Comparison of ENCODE assay signal across 8 mouse cellular contexts in genomic region chr2:71367125-71367880, GRCm38 (mm10). TPM values are rescaled to one million over a fixed set of nuclear protein-coding genes. Genes with fewer than 3 reads are reported as not detected.
DNase-seq lines count a peak whose midpoint lies in the region; ATAC-seq lines count a peak whose summit lies in the region.

TSS of gene Slc25a12 (minus strand) at chr2:71367749.

- peak; percentile 73 to 80 for DNase-seq in adrenal gland, adult 18-20 months (ENCODE audit: low spot score in 2 of 2)
- peak; percentile 93 for DNase-seq in embryo, embryonic 10.5 days (ENCODE audit: low spot score)
- DNase-seq in gastrocnemius, postnatal 14 days, result peak; percentile 89
- peak; percentile 44 to 88 for DNase-seq in left cerebral cortex, postnatal 10 days (ENCODE audit: extremely low spot score in 1 of 2, low spot score in 2 of 2)
- peak; percentile 82 to 85 for DNase-seq in right cerebral cortex, postnatal 10 days (ENCODE audit: low spot score in 2 of 2)
- peak; percentile 56 for DNase-seq in urinary bladder, postnatal 25 days (ENCODE audit: low spot score)

- intact Hi-C loops in gastrocnemius, postnatal 14 days (cut with DNase I; ENCODE audit: low total_unique reads), result no loop called here
- intact Hi-C loops in left cerebral cortex, postnatal 10 days (cut with DNase I), result no loop called here

- ATAC-seq in inflammation-experienced regulatory T-cells, adult 6 months, result peak; percentile 87
- ATAC-seq in megakaryocyte progenitor cell, adult 5-6 weeks (replicated peaks; ENCODE audit: poor library complexity), result peak; percentile 94

RNA-seq across cellular contexts. Expression of gene Slc25a12, which starts in this region (rescaled TPM):
- total RNA-seq in adrenal gland, adult 18-20 months (2021), result 10 to 100 TPM; 43.0 to 78.8 TPM
- 100 to 1,000 TPM; 309 to 389 TPM for total RNA-seq in gastrocnemius, postnatal 14 days (2021)
- polyA plus RNA-seq in inflammation-experienced regulatory T-cells, adult 6 months (2017; shearing (Covaris generic)), result 10 to 100 TPM; 63.3 to 80.6 (median 68.3) TPM
- 100 to 1,000 TPM; 157 to 162 TPM for total RNA-seq in left cerebral cortex, postnatal 10 days (2021)
- 51.5 and 73.0 TPM in 2 replicates for total RNA-seq in megakaryocyte progenitor cell, adult 5-6 weeks (2015)
- 78.3 and 79.2 TPM in 2 replicates for total RNA-seq in megakaryocyte progenitor cell, adult 5-6 weeks (2017)

Comparison
In these comparisons a context has a peak if more than half of its experiments do, and no peak if none do; other contexts are left out.
1. Peak in every context shown above with its lines: DNase-seq and ATAC-seq.